Mouse (Mus musculus) right cerebral cortex, postnatal 36 days (tissue): ENCODE measurements around the gene Mymx.

Experiments used
- DNase-seq, 2 experiments: peaks; one replicate each; pipeline ENCODE4 v3.0.0; 2022; ENCODE audit warnings: low spot score in 2 of 2, mixed read lengths in 1 of 2

The Mymx gene

DNA sequence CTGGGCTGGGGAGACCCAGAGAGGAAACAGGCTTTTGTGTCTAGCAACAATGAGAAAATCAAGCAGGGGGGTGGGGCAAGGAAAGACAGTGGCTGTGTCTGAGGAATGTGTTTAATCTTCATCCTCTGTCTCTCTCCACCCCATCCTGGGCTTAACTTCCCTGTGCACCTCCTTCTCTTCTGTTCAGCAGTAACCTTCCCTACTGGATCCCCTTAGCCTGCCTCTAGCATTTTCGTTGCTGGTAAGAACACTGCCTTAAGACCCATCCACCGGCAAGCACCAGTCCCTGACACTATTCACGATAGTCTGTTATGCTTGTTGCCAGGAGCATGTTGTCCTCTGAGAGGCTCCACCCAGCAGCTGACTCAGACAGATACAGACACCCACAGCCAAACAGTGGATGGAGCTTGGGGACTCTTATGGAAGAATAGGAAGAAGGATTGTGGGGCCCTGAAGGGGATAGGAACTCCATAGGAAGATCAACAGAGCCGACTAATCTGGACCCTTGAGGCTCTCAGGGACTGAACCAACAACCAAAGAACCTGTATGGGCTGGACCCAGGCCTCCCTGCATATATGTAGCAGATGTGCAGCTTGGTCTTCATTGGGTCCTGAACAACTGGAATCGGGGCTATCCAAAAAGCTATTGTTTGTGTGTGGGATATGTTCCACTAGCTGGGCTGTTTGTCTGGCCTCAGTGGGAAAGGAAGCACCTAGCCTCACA is 8.4 kb upstream of the Mymx start:
- DNase-seq = no peak

DNA sequence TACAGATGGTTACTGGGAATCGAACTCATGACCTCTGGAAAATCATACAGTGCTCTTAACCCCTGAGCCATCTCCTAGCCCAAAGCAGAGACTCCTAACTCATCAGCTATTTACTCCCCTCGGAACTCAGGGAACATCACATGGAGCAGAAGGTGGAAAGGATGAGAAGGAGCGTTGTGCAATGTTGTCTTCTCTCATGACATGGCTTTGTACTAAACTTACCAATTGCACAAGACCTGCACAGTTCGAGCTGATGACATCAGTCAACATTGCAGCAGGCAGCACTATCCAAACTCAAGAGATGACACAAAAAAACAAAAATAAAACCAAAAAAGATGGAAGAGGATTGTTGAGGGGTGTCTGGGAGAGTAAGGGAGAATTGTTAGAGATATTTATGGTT is 6.5 kb upstream of the Mymx start:
- DNase-seq = no peak

DNA sequence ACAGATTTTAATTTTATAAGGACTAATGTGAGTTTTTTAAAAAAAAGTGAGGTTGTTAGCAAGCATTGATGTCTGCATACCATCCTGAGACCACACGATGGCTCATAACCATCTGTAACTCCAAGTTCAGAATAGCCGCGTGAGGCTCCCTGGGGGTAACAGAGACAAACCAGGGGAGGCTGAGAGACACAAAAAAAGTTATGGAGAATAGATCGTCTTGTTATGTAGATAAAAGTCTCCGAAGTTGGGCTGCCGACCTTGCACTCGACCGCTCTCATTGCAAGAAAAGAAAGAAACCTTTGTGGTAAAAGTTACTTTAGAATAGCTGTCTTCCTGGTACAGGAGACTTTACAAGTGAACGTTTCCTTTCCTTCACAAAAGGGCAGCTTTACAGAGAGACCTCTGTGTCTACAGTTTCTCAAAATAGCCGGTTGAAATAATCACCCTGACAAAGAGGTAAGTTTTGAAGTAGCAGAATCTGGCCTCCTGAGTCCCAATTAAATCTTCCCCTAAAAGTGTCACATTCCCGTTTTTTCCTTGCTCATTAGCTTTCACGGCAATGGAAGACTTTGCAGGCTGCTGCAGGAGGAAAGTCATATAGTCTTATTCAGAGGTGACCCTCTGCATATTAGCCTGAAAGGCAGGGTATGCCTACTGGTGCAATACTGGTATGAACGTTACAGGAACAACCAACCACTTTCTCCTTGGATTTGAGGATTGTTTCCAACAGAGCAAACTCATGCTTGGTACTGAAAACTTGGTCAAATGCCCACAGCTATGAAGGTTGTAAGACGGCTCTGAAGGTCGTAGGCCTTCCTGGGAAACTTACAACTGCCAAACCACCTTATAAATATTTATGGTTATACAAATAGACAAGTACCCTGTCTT is 5.3 kb upstream of the Mymx start:
- no peak for DNase-seq

DNA sequence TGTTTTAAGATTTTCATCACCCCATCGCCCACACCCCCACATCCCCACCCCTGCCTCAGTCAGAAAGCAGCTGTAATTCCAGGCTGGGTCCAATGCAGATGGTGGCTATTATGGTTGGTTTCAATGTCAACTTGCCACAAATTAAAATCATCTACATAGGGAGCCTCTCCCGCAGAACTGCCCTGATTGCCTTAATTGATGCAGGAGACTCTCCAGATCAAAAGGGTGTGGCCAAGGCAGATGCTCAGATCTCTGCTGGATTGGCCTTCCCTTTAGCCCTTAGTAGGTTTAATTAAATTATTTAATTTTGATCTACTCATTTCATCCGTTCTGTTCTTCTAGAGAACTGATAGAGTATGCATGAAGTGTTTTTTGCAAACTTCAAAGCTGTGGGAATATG is 1.1 kb upstream of the Mymx start:
- no peak for DNase-seq

DNA sequence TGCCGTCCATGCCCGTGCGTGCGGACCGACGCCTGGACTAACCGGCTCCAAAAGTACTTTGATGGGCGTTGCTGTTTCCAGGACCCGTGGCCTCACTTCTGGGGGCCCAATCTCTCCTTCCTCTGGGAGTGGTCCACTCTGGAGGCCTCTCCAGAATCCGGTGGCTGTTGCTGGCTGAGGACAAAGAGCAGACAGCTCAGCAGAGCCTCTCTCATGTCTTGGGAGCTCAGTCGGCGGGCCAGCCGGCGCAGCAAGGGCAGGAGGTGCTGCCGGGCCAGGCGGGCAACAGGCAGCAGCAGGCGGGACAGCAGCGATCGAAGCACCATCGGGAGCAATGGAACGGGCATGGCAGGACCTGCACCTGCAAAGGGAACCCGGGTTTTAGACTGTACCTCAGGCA is 577 bp downstream of the Mymx start:
- DNase-seq = no peak

DNA sequence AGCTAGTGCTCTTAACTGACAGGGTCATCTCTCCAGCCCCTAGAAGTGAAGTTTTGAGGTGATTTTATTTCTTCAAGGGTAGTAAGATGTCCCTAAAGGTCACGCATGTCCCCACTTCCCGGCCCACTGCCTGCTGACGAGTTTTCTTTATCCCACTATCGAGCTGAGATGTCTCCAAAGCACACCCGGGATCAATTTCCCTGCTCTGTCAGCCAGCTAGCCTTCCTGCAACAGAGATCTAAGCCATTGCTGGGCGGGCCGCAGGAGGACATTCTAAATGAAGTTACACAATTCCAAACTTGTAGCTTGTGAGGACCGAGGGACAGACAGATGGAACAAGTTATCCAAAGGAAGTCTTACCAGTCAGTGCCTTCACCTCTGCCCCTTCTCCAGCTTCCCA is 1.6 kb downstream of the Mymx start:
- DNase-seq = no peak

DNA sequence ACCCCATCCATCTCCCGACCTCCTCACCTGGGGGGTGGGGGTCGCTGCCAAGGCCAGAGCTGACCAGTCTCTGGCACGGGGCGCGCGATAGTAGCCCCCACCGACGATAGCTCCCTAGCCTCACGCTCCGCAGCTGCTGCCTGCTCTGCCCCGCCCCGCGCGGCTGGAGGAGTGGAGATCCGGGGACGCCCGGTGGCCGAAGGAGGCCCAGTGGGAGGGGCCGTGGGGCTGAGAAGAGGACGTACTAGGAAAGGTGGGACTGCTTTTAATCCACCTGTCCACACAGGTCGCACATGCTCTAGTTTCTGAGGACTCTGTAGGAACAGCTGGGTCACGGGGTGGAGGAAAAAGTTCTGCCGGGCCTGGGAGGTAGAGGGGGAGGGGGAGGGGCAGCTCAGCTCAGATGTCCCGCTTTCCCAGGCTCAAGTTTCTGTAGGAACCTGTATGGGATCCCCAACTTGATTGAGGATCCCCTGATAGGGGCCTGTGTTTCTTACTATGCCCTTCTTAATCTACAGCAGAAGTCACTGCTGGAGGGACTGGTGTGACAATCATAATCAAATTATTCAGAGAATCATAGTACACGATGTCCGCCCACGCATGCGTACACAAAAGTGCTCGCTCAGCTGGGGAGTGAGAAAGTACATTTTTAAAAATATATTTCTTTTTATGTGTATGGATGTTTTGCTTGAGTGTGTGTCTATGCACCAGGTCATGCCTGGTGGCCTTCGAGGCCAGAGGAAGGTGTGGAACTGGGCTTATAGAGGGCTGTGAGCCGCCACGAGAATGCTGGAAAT is 2.3 kb downstream of the Mymx start, which contains the start of gene Slc29a1:
TSS of gene Slc29a1 (minus strand) at position 161 of the 797 bp plus-strand sequence.
- DNase-seq = no peak

DNA sequence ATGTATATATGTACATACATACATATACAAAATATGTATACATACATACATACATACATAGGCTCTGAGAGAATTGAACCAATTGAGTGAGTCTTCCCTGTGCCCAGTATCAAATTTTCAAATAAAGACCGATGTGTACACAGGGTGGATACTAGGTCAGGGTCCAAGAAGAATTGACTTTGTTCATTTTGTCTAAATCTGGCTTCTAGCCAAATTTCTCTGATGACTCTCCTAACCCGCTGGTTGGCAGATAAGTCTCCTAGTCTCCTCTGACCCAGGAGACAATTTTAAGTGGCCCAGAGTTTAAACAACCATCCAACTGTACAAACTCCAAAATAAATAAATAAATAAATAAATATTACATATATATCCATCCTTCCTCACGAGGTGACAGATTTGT is 3.0 kb downstream of the Mymx start:
- DNase-seq = no peak

DNA sequence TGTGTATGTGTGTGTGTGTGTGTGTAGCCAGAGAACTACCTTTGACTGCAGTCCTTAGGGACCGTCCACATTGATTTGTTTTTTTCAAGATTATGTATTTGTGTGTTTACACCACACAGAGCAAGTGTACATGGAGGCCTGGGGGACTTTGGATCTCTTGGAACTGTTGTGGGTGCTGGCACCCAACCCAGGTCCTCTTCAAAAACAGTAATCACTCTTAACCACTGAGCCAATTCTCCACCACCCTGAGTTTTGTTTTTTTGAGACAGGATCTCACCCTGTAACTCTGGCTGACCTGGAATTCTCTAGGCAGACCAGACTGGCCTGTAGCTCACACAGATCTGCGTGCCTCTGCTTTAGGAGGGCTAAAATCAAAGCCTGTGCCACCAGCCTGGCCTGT is 3.5 kb downstream of the Mymx start:
- DNase-seq = no peak

DNA sequence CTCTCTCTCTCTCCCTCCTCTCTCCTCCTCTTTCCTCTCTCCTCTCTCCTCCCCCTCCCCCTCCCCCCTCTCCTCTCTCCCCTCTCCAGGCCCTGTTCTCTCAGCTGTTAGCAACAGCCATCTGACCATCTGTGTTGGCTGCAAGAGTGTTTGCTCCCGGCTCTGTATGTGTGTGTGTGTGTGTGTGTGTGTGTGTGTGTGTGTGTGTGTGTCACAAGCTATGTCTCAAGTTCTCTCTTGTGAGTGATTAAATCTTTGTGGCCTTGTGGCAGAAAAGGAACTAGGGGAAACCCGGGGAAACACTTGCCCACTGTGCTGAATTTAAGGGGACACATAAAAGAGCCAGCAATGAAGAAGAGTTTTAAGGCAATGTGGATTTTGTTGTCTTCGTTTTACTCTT is 4.1 kb downstream of the Mymx start:
- no peak for DNase-seq

DNA sequence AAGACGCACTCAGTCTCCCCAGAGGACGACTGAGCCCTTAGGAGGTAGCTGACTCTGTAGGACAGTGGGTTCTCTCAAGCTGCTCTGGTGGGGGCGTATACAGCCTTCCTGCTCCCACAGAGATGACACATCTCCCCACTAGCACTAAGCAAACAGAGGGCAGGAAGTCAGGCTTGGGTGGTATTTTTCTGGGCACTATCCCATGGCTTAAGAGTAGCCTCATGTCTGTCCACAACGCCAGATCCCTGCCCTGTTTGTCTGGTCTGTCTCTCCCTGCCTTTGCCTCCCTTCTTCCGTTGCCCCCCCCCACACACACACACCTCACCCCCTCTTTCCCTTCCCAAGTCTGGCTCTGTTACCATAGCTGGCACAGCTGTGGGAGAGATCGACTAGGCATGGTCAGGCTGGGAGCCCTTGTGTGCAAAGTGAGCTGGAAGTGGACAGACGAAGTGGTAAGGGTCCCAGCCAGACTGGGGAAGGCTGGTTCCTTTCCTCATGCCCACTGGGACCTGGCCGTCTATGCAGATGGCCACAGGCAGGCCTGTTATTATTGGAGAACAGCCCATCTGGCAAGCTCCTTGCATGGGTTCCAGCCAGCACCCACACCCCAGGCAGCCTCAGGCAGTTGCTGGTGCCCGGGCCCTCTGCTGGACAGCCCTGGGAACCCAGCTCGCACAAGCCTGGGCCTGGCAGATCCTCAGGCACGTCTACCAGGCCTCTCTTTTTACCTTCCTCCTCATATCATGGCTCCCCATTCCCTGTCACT is 5.1 kb downstream of the Mymx start:
- DNase-seq = peak; percentile 41 to 57

DNA sequence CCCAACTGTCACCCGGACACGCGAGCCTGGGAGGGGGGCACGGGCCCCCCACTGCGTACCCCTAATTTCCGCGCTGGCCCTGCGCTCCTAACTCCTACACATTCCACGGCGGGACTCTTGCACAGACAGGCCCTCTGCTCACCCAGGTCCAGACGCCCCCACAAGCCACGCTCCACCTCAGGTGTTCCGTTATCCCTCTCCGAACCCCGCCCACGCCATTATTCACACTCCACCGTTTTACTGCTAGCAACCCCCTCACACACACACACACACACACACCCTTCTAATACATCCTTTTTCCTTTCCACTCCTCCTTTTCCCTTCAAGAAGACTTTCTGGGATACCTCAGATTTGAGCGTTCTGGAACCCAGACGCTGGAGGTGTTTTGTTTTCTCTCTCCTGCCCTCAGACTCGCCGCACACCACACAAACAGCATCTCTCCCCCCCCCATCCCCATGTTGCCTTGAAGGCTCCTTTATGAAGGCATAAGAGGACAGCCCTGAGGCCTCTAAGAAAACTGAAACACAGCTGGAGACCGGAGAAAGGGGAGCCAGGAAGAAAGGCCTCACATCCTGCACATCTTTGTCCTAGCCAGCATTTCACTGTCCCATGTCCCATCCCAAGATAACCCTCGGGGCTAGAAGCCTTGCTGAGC is 6.0 kb downstream of the Mymx start:
- no peak for DNase-seq

DNA sequence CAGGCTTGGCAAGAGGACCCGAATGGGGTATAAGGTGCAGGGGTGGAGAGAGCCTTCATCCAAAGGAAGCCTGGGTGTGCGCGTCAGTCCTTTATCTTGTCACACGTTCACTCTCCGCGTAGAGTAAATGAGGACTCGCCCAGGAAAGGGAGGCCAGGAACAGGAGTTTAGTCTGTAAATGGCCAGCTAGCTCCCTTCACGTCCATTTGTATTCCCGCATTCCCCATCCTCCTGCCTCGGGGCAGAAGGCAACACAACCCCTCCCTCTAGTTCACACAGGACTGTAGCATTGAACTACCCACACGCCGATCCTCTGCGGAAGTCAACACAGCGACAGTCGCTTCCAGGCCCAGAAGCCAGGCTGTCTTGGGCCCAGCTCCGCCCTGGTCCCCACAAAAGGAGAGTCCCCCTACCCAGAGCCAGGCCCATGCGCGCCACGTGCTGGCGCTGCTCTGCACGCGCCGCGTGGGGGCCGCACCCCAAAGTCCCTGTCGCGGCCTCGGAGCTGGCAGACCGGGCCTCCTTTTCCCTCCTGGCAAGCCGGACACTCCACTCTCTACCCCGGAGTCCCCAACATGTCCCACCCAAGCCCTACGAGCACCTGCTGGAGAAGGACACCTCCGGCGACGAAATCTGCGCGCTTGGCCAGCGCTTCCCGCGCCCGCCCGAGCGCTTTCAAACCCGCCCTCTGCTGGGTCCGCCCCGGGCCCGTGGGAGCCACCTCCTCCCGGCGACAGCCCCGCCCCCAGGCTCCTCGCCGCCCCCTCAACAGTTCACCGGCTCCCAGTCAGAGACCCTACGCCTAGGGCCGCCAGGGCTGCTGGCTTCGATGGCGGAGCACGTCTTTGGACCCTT is 6.8 kb downstream of the Mymx start:
- no peak for DNase-seq

DNA sequence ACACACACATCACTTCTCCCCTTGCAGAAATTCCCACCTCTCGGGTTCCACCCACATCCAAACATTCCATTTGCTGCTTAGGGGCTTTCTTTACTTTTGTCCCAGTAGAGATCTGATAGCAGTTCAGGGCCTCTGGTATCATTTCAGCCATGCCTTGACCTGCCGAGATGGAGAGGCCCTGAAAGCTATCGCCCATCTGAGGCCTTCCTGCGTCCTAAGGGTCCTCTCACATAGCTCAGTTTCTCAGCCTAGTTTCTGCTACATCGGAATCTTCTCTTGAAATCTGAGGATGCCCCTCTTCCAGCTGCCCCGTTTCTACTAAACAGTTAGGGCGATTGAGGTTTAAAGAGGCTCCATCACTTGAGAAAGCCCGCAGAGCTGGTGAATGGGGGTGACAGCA is 7.7 kb downstream of the Mymx start:
- DNase-seq = no peak

DNA sequence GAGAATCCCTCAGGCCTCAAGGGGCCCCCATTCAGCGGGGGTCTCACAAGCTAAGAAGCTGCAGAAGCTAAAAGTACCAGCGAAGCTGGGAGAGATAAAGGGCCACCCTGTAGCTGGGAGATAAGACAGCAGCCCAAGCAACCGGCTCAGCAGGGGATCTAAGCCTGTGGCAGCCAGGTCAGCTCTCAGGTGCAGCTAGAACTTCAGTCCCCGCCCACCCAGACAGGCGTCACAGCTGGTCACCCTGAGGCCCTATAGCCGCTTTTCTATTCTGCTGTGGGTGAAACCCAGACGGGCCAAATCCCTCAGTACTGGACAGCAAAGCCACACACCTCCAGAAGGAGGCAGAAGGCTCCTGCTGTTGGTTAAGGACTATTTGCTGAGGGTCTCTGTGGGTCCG is 8.4 kb downstream of the Mymx start:
- DNase-seq = no peak

DNA sequence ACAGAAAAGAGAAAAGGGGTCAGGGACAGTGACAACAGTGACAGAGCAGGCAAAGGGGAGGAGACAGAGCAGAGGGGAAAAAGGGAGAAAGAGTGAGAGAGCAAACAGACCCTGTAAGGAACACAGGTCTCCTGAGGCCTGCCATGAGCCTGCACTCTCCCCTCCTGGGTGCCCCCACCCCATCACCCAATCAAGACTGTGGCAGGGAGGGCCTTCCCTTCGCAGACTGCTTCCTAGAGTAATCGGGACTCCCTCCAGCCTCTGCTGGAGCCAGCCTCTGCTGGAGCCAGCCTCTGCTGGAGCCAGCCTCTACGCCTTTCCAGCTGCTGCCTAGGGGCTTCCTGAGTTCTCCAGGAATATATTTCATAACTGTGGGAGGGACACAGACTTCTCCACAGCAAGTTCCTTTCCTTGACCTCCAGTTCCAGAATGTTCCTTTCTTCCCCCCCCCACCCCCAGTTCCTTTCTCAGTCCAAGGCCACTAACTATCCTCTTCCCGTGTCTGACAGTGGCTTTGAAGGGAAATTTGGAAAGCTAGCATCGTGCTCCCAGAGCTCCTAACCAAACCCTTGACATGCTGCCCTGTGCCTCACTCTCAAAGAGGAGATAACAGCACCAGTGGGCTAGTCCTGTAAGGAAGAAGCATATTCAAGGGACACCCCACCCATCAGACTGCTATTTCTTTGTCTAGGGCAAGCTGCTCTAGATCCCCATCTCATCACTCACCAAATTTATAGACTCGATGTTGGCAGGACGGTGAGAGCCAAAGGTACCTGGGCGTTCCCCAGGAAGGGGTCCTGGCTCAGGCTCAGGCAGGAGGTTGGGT is 9.1 kb downstream of the Mymx start:
- no peak for DNase-seq

DNA sequence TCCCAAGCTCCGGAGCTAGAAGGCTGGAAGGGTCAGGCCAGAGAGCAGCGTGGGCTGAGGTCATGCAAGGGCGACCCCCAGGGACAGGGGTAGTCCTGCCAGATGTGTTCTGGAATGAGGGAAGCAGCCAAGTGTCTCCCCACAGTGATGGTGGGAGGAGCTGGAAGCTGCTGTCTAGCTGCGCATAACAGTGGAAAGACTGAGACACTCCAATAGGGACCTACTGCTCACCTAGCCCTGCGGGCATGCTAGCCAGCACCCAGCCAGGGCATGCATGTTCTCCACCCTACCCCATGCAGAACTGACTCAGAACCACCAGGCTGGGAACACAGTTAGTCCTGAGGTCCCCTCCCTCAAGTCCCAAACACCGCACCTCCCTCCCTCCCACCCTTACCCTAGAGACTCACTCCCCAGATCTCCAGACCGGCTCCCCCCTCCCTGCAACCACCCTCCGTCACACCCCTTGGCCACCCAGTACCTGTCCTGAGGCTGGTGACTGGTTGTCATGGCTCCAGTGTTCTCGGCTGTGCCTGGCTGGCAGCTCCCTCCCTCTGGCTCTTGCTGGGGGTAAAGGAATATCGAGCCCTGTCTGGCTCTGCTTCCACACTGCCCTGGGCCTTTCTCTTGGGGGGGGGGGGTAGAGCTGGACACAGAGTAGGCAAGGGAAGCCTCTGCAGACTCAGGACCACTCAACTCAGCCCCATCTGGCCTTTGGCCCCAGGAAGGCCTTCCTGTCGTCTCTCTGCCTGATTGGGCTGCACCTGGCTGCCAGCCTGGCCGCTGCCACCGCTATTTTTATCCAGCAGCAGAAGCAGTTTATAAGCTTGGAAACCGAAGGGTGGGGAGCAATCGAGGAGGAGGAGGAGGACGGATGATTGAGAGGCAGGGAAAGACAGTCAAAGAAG is 9.9 kb downstream of the Mymx start:
- no peak for DNase-seq

DNA sequence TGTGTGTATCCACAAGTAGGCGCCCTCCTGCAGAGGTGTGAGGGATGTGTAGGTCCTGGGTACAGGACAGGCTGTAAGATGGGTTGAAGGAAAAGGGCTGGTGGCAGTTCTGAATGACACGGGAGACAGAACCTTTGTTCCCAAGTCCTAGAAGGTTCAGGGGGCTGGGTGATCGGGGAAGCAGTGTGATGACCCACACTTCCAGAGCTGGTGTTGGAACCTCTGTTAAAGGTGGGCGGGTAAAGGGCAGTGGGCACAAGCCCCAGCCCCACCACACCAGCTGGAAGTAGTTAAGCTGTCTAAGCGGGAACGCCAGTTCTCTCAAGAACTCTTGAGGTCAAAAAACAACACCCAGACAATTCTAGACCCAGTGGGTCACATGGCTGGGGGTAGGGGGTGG is 11.5 kb downstream of the Mymx start:
- no peak for DNase-seq
